Mouse (Mus musculus): ENCODE results near the gene Bptf.
"Not testable (repeated sequence)": the region's sequence is repeated elsewhere in the genome, so short reads cannot be mapped to it uniquely, and the experiment has no call there.

Bptf gene

GRCm38 (mm10) chr11:107131749-107132421 is at the start of gene Bptf:
Gene Bptf, minus strand, starts transcription at chr11:107132127.
- peak; percentile 64 for DNase-seq (ENCODE audit: low spot score)

DNA sequence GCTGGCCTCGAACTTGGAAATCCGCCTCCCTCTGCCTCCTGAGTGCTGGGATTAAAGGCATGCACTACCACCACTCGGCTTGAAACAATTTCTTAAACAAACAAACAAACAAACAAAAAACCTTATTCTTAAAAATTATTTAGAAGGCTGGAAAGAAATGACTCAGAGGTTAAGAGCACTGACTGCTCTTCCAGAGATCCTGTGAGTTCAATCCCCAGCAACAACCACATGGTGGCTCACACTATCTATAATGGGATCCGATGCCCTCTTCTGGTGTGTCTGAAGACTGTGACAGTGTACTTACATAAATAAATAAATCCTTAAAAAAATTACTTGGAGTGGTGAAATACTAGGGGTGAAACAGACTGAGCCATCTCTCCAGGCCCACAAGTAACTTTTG is 29.3 kb upstream of the Bptf start:
- DNase-seq (ENCODE audit: low spot score) = no peak

- no peak for DNase-seq (ENCODE audit: low spot score)
These were observed 27.1 kb upstream of the Bptf start for GRCm38 (mm10) chr11:107159034-107159433.

DNA sequence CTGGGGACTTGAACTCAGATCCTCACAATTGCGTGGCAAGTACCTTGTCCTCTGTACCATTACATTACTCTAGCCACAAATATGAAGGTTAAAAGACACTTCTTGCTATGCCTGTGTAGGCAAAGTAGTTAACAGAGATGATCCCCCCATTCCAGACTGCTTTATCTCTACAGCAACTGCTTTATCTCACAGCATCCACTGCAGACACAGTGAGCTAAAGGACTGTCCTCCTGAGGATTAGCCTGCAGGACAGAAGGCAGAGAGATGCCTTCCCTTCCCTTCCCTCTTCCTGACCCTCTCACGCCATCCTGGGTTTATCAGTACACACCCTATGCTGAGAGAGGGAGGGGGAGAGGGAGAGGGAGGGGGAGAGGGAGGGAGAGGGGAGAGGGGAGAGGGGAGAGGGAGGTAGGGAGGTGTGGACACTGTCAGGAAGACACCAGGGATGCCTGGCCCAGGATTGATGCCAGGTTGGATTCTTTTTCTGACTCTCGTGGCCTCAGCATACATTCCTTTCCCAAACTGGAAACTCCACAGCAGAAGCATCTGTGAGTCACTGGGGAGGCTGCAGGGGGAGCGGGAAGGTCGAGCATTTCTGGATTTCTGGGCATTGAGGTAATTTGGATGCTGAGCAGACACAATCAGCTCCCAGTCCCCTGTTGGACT is 25.2 kb upstream of the Bptf start:
- DNase-seq (ENCODE audit: low spot score) = no peak

- no peak for DNase-seq (ENCODE audit: low spot score)
These were observed 23.4 kb upstream of the Bptf start for GRCm38 (mm10) chr11:107155292-107155691.

- DNase-seq (ENCODE audit: low spot score) = no peak
These were observed 22.5 kb upstream of the Bptf start for GRCm38 (mm10) chr11:107154431-107154830.

DNA sequence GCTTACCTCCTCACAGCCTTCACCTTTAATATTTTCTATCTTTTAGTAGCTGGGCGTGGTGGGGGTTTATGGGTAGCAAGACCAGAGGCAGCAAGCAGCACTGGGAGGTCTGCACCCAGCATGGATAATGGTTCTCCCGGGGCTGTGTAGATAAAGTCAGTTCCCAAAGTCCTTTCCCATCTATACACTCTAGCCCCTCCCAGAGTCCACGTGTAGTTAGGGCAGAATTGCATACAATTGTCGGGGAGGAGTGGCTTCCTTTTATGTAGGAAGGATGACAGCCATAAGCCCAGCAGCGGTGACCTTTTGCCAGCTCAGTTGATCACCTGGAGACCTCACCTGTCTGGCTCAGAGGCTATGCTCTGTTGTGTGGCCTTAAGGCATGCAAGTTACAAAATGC is 21.7 kb upstream of the Bptf start:
- no peak for DNase-seq (ENCODE audit: low spot score)

GRCm38 (mm10) chr11:107151809-107152208 is 19.9 kb upstream of the Bptf start:
- no peak for DNase-seq (ENCODE audit: low spot score)

DNA sequence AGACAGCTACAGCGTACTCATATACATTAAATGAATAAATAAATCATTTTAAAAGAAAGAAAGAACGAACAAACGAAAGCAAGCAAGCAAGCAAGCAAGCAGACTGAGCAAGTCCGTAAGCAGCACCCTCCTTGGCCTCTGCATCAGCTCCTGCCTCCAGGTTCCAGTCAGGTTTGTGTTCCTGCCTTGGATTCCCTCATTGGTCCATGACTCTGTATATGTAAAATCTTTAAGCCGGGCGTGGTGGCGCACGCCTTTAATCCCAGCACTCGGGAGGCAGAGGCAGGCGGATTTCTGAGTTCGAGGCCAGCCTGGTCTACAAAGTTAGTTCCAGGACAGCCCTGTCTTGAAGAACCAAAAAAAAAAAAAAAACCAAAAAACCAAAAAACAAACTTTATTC is 12.0 kb upstream of the Bptf start:
- DNase-seq (ENCODE audit: low spot score) = not testable (repeated sequence)

- no peak for DNase-seq (ENCODE audit: low spot score)
These were observed 10.5 kb upstream of the Bptf start for GRCm38 (mm10) chr11:107142382-107142781.

DNA sequence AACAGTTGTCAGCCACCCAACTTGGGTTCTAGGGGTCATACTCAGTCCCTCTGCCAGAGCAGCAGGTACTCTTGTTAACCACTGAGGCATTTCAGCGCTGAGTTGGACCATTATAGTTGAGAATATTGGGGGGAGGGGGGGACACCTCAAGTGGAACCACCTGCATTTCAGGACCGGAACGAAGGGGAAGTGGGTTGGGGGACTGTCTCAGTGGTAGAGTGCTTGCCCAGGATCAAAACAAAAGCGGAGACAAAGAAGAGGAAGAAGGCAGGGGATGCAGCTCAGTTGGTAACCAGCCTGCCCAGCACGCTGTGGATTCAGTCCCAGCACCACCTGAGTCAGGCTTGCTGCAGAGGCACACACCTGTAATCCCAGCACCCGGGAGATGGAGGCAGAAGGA is 8.8 kb upstream of the Bptf start:
- DNase-seq (ENCODE audit: low spot score) = no peak

DNA sequence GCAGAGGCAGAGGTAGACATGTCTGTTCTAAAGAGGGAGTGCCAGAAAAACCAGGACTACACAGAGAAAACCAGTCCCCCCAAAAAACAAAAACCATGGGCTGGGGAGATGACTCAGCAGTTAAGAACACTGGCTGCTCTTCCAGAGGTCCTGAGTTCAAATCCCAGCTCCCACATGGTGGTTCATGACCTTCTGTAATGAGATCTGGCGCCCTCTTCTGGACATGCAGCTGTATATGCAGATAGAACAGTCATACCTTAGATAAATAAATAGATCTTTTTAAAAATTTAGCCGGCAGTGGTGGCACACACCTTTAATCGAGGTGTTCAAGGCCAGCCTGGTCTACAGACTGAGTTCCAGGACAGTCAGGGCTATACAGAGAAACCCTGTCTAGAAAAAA is 6.7 kb upstream of the Bptf start:
- no peak for DNase-seq (ENCODE audit: low spot score)

DNA sequence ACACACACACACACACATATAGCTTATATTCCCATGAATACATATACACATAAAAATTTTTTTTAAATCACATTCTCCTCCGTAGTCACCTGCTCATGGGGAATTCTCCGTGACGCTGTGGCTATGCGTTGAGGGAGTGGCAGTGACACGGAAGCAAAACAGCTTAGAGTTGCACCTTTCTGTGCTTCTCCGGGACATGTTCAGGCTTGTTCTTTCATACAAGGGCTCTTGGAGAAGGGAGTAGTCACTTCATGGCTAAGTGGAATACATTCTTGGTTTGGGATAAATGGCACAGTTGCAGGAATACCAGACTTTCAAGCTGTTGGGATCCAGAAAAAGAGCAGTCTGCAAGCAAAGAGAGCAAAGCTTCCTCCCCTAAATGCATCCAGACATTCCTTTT is 5.7 kb upstream of the Bptf start:
- DNase-seq (ENCODE audit: low spot score) = no peak

DNA sequence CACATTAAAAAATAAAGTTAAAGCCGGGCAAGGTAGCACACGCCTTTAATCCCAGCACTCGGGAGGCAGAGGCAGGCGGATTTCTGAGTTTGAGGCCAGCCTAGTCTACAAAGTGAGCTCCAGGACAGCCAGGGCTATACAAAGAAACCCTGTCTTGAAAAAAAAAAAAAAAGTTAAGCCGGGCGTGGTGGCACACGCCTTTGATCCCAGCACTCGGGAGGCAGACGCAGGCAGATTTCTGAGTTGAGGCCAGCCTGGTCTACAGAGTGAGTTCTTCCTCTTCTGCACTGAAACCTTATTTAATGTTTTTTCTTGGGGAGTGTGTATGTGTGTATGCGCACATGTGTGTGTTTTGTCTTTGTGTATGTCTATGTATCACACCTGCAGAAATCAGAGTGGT is 4.5 kb upstream of the Bptf start:
- not testable (repeated sequence) for DNase-seq (ENCODE audit: low spot score)

DNA sequence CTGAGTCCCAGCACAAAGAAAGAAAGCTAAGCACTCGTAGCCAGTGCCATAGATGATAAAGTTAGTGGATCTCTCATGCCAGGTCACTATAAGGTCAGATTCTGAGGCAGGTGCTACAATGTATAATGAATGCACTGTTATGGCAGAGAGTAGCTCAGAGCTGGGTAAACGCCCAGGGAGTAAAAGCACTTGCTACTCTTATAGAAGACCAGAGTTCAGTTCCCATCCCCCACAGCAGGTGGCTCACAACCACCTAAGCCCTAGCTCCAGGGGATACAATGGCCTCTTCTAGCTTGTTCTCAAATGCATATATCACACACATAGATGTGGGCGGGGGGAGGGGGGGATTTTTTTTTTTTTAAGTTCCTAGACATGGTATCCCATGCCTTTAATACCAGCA is 3.8 kb upstream of the Bptf start:
- no peak for DNase-seq (ENCODE audit: low spot score)

- no peak for DNase-seq (ENCODE audit: low spot score)
These were observed 499 bp upstream of the Bptf start for GRCm38 (mm10) chr11:107132426-107132825.

- DNase-seq (ENCODE audit: low spot score) = peak; percentile 41
These were observed 813 bp downstream of the Bptf start for GRCm38 (mm10) chr11:107130879-107131748.

DNA sequence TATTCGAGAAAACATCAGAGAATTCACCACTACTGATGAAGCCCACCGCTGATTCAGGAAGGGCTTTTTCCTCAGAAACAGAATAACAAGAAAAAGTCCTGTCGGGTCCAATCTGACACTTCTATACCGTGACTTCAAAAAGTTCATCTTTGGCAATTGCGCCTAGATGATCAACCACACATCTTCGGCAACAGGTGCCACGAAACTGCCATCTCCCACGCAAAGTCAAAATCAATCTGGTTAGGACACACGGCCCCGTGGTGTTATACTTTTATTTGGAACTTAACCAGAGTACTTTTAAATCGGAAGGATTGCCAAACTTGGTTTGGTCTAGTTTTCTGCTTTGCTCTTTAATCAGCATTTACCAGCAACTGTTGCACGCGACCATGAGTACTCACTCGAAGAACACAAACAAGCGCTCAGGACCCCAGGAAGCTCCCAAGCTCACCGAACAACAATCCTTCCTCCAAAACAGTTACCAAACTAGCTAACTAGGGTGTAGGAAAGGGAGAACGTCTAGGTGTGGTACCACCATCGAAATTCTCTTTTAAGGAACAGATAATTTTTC is 1.6 kb downstream of the Bptf start:
- no peak for DNase-seq (ENCODE audit: low spot score)

GRCm38 (mm10) chr11:107129641-107130040 is 2.3 kb downstream of the Bptf start:
- no peak for DNase-seq (ENCODE audit: low spot score)

GRCm38 (mm10) chr11:107126716-107127115 is 5.2 kb downstream of the Bptf start:
- not testable (repeated sequence) for DNase-seq (ENCODE audit: low spot score)

DNA sequence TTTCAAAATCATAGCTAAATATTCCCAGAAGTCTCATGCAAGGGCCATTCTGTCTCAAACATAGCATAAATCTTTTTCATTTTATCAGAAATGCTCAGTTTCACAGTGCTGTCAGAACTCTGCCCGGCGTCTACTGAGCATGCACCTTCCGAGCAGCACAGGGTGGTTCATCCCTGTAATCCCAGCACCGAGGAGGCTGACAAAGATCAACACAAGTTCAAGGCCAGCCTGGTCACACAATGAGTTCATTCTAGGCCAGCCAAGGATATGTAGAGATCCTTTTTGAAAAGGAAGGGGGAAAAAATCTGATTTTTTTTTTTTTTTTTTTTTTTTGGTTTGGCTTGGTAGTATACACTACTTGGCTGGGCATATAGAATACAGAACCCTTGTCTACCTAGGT is 6.9 kb downstream of the Bptf start:
- DNase-seq (ENCODE audit: low spot score) = no peak

GRCm38 (mm10) chr11:107124327-107124731 is 7.6 kb downstream of the Bptf start:
- DNase-seq (ENCODE audit: low spot score) = no peak

DNA sequence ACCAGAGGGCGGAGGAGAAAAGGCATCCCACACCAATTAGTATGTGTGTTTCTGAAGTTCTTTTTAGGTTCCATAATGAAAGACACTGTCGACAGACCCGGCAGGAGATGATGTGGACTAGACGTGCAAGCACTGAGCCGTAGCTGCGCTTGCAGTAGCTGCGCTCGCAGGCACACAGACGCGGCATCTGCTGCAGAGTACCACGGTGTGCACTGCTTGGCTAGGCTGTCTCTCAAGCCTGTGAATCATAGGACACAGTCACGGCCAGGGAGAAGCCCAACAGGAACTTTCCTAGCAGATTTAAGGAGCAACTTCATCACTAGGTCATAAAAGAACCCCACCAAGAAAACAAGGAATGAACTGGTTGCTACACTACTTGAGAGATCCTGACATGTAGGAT is 14.1 kb downstream of the Bptf start:
- no peak for DNase-seq (ENCODE audit: low spot score)

All from ovary, postnatal 10 days (tissue).